Mouse (Mus musculus): Measurements from ENCODE around the gene Usp53. TPM values are rescaled to one million over a fixed set of nuclear protein-coding genes. Genes with fewer than 3 reads are reported as not detected.

Gene Usp53
- polyA plus RNA-seq, 1 experiment from 2014 or later: 12.7 TPM

DNA sequence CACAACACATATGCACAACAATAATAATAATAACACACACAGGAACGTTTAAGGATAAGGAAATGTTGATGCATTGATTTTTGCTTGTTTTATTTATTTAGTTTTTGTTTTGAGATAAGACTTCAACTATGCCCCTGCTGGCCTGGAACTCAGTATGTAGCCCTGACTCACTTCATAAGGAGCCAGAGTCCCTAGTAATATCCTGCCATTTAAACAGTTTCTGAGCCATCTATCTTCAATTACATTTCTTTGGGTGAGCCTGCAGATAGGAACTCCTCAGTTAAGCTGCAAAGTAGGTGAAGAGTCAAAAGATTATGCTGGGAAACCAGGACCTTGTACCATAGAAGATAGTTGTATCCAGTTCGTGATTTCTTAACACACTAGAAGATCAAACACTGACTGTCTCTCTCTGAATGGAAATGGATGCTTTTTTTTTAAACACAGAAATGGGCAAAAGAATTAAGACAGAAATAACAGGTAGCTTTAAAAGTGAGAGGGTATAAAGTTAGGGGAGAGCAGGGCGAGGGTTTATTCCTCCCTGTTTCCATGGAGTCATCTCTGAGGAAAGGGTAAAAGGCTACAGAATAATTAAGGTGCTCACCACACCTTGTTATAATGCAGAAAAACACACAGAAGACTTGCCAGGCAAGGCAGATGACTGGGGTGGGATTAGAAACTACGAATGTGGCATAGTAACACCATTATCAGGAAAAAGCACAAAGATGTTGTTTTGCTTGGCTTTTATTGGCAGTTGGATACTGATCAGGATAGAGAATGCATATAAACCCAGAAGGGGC lies 96.6 kb downstream of the Usp53 start:
- H3K4me1 ChIP-seq (replicated peaks; ENCODE audit: control insufficient read depth, insufficient read depth, low read length): no peaks in the 10 kb centered on the region
- H3K27ac ChIP-seq (ENCODE audit: low read depth): peak overlapping the region; percentile 8; the same call in 1 of the 2 replicates
- no peaks in the 10 kb centered on the region for H3K27me3 ChIP-seq (replicated peaks; ENCODE audit: control insufficient read depth, insufficient read depth, low read length)
- 69% methylated on average over 4 of the region's 4 CpGs for WGBS
- H3K9me3 ChIP-seq (ENCODE audit: control insufficient read depth, low read length): no peaks in the 10 kb centered on the region
- no peak overlapping the region for H3K4me3 ChIP-seq (ENCODE audit: low read depth, low read length)
- H3K4me2 ChIP-seq (ENCODE audit: low read length): no peak overlapping the region
- DNase-seq (ENCODE audit: low spot score) (peak; percentile 23), ATAC-seq (replicated peaks; ENCODE audit: low FRiP score, low TSS enrichment, low read depth) (no peak)
- no peaks in the 10 kb centered on the region for H3K36me3 ChIP-seq (ENCODE audit: control insufficient read depth, insufficient read depth, low read length)
- no peak overlapping the region for H3K9ac ChIP-seq (ENCODE audit: low read length)

Small RNA genes within 50 kb of the gene (microRNA-seq; reads per million reads assigned to microRNA genes)
- gene Gm22066: not detected

Other genes starting within 250 kb of the Usp53 start
- gene Fabp2, start 89.4 kb downstream of the Usp53 start, polyA plus RNA-seq (2014; fragmentation: Nextera tagmentation; extraction: Ambion mirVana): 100 and 126 TPM in 2 replicates
- not detected in 2 replicates for gene Gm10959, start 65.2 kb downstream of the Usp53 start, polyA plus RNA-seq (2014; fragmentation: Nextera tagmentation; extraction: Ambion mirVana)
- 125 and 132 TPM in 2 replicates for gene 1810037I17Rik, start 60.3 kb downstream of the Usp53 start, polyA plus RNA-seq (2014; fragmentation: Nextera tagmentation; extraction: Ambion mirVana)
- not detected in 2 replicates for gene Myoz2, start 50.5 kb upstream of the Usp53 start, polyA plus RNA-seq (2014; fragmentation: Nextera tagmentation; extraction: Ambion mirVana)